Mouse (Mus musculus): ENCODE data around the gene Nsmf.

Gene Nsmf

DNA sequence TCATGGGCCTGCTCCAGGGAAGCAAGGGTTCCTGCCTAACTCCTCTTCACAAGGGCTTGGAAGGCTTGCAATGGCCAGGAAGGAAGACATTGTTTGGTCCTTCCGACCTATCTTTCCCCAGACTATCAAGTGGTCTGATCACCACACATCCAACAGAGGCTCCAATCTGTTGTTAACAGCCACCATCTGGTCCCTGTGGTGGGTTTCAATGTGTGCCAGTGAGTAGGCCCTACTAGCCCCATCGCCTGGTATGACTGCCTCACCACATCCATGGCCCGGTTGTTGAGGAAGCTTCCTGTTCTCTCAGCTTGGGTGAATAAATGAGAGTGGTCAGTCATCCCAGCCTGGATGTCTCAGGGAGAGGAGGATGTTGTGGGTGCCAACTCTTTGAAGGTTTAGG is 34.5 kb downstream of the Nsmf start:
- no peak for DNase-seq

DNA sequence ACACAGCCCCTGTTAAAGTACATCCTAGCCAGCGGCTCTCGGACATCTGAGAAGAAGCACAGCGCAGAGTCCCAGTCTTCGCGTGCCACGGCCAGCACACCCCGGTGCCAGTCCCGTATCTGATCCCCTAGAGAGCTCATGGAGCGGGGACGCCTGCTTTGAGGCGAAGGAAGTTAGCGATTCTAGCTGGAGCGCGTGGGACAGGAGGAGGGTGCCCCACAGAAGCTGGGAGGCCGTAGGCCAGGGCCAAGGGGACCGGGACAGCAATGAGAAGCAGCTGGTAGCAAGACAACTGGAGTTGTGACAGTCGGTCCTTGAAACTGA is 40.6 kb downstream of the Nsmf start:
- no peak for DNase-seq

DNA sequence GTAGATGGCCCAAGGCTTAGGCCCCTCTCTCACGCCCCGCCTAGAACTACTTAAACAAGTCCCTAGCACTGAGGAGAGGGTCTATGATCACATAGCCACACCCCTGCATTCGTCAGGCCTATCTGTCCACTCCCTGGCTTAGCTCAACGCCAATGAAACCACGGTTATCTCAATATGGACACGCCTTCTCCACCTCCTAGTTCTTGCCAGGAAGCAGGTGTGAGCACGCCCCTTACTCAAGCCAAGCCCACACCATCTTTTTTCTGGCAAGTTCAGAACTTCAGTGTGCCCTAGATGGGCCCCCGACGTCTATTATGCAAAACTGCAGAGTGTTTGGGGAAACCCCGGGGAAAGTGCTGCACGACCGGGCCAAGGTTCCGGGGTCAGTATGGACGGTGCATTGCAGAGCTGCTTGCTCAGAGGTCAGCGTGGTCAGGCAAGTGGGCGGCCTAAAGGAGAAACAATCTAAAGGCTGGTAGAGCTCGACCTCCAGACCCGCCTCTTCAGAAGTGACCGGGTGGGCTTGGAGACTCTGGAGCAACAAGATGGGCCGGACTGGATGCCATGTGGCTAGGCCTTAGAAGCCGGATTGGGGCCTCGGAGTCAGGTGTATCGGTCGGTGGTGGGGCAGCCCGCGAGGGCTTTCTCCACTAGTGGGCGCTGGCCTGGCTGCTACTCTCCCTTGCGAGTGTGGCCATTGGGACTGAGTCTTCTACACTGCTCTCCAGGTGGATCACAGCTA is 41.1 kb downstream of the Nsmf start, which contains the start of gene Noxa1:
Gene Noxa1, minus strand, starts transcription at position 41 of the 742 bp plus-strand sequence.
- no peak for DNase-seq

DNA sequence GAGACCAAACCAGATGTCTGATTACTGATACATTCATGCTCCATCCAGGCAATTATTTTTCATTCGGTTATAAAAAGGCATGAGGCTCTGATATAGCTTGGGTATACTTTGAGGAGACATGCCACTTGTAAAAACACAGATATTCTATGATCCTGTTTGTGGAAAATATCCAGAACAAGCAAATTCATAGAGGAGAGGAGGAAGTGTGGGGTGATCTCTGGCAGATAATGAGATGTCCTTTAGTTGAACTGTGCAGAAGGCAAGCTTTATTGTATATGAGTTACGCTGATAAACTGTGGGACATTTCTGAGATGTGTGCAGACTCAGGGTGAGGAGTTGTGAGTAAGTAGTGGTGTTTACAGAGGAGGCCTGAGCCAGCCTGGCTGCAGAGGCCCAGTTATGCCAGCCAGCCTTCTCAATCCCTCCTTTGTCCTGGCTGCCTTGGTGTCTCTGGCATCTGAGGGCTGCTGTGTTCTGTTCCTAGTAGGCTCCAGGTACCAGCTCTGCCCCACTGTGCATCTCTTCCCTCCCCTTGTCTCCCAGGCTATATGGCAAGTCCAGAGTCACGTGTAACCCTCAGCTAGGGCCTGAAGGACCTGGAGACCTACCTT is 44.0 kb downstream of the Nsmf start:
- DNase-seq = no peak

DNA sequence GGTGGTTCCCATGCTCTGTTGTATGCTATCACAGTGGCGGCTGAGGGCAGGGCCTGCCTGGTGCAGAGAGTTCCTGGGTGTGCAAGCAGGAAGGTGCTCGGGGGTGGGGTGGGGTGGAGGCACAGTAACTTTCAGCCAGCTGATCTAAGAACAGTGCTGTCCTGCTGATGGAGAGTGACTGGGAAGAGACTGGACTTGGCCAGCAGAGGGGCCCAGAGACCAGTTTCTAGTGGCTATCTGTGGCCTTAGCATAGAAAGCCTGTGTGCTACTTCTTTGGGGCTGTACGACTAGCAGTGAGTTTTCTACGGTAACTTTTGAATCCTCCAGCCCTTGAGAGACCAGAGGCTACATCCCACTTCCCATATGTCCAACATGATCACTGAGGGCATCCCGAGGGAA is 44.8 kb downstream of the Nsmf start:
- peak; percentile 68 for DNase-seq

DNA sequence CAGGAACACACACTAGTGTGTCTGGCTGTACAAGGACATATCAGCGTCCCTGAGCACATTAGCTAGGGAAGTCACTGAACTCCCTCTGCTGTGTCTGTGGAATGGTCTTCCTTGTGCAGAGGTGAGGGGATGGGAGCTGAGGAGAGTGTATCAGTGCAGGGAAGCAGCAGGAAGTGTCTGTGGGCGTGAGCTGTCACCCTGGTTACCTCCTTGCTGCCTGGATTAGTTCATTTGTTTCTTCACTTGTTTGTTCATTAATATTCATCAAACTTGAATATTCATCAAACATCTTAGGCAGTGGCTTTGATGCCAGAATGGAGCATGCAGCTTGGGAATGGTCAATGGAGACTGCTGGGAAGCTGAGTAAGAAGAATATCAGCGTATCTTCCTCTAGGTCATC is 45.5 kb downstream of the Nsmf start:
- DNase-seq = no peak

DNA sequence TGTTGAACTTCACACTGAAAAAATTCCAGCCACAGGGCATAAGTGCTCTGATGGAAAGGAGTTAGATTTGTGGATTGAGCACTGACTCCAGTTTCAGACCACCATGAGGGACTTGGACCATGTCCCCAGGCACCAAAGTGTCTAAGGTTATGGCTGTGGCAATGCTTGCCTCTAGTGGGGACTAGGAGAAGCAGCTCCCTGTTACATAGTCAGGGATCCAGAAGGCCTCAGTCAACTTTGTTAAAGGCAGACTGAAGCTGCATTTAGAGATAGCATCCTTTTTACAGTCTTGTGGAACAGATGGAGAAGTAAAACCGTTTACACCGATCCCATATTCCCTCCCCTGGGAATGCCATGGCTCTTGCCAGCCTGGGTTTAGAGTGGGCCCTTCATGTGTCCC is 50.0 kb downstream of the Nsmf start:
- no peak for DNase-seq

DNA sequence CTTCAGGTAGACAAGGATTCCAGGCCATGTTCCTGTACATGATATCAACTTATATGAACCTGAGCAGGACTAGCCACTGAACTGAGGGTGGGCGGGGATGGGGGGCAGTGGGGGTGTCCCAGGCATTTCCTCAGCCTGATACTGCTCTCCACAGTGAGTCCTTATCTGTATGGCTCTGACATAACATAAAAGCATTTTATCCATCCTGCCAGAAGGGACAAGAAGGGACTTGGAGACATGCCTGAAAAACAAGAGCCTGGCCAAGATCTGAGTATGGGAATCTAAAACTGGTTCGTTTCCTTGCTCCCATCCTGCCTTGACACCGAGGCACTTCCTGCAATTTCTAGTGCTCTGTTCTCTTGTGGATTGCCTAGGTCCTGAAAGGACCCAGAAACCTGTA is 51.9 kb downstream of the Nsmf start:
- no peak for DNase-seq

DNA sequence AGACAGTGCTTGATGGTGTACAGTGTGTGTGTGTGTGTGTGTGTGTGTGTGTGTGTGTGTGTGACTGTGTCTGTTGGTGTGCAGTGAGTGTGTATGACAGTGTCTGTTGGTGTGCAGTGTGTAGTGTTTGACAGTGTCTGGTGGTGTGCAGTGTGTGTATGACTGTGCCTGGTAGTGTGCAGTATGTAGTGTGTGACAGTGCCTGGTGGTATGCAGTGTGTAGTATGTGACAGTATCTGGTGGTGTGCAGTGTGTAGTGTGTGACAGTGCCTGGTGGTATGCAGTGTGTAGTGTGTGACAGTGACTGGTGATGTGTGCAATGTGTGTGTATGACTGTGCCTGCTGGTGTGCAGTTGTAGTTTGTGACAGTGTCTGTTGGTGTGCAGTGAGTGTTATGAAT is 55.3 kb downstream of the Nsmf start:
- DNase-seq = no peak

DNA sequence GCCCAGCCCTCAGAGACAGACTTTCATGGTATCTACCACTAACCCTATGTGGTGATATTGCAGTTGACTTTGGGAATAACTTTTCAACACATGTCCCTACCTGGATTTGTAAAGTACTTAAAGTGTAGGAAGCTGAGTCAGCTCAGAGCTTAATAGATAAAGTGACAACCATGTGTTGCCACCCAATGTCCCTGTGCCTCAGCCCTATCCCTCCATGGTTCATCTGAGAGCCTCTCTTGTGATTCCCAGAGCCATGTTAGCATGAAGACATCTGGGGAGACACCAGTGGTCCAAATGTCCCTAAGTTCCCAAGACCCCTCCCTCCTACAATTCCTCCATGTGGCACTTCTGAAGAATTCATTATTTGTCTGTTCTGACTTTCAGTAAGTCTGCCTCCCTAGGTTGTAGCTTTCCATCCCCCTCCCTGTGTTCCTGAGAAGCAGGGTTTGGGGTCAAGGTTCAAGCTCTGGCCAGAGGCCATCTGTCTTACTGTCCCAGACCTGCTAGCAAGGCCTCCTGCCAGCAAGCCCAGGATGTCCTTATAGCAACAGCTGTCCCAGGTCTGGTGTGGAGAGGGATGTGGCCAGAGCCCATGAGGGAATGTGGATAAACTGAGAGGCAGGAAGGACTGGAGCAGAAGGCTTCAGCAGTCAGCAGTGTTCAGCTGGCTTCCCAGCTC is 56.5 kb downstream of the Nsmf start:
- DNase-seq = peak; percentile 64

DNA sequence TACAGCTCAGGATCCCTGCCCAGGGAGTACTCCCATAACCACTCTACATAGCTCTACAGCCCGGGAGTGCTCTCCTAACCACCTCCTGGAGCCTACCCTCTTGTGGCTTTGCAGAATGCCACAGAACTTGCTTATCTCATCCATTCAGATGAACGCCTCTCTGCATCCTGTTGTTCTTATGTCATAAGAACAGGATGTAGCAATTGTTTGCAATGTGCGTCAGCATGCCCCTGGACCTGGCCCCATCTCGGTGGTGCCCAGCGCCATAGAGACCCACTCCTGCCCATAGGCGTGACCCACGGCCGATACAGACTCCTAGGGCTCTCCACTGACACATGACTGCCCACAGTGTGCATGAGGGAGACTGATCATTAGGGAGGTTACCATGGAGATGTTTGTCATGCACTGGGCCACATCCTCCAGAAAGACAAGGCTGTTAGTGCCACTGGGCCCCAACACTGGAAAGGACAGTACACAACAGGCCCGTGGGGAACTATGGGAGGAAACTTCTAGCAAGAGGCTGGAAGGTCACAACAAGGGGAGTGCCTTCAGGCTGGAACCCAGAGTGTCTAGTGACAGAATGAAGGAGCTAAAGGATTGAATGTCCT is 57.1 kb downstream of the Nsmf start:
- peak; percentile 36 for DNase-seq
